Mouse (Mus musculus): Measurements from ENCODE around the gene Ckm. TPM values are rescaled to one million over a fixed set of nuclear protein-coding genes. Genes with fewer than 3 reads are reported as not detected.
A peak's percentile ranks its signal among the peaks of the same experiment; 100 is the strongest.

The Ckm gene
- total RNA-seq, 2 experiments from 2014 or later = 0.36 to 0.86 TPM

DNA sequence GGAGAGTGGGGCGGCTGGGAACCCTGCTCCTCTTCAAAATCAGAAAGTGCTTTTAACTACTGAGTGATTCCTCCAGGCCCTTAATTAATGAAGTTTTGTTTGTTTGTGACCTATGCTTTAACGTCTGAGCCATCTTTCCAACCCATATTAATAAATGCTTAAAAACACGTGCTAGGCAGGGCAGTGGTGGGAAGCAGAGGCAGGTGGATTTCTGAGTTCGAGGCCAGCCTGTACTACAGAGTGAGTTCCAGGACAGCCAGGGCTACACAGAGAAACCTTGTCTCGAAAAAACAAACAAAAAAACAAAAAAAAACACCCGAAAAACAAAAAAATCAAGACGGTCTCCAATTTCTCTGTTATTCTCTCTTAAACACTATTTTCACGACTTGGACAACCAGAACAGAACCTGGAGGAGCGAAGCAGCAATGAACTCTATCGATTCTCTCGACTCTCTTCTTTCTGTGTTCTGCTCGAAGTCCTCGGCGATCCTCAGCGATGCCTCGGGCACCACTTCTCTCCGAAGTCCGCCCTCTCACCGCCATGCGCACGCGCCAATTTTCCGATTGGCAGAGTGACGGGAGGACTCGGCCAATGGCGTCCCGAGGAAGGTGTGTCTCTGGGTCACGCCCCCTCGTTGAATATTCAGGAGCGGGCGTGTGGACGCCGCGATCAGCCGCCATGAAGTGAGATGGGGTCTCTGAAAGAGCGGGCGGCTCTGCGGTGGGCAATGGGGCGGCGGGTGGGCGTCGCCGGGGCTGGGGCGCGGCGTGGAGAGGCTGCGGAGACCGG is 23.0 kb upstream of the Ckm start, which contains the start of gene Ercc2:
Gene Ercc2, plus strand, starts transcription at position 634 of the 789 bp plus-strand sequence.
- DNase-seq (ENCODE audit: low spot score in 2 of 2) = peak; percentile 99
- intact Hi-C loops (cut with DNase I) = no loop called here

DNA sequence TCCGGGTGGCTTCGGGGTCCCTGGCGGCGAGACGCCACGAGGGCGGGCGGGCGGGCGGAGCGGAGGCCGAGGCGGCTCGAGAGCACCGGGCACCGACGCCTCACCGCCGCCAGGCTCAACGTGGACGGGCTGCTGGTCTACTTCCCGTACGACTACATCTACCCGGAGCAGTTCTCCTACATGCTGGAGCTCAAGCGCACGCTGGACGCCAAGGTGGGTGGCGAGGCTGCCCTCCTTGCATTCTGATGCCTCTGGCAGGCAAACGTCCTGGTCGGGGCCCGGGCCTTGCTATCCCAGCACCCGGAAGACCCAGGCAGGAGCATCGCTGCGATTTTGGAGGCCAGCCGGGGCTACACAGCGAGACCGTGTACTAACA is 22.4 kb upstream of the Ckm start:
- DNase-seq (ENCODE audit: low spot score in 2 of 2) = no peak
- intact Hi-C loops (cut with DNase I) = no loop called here

DNA sequence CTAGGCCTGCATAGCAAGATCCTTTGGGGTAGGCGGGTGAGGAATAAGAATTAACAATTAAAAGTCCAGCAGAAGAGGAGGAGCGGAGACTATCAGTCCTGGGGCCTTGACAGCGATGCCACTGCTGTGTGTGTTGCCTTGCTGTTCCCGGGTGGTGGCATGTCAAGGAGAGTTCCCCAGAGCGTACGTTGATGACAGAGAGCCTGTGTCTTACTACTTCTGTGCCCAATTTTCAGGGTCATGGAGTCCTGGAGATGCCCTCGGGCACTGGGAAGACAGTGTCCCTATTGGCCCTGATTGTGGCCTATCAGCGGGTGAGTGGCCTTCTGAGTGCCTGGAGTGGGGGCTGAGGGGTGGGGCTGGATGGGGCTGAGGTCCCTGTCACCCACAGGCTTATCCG is 20.9 kb upstream of the Ckm start:
- DNase-seq (ENCODE audit: low spot score in 2 of 2) = no peak
- intact Hi-C loops (cut with DNase I) = no loop called here

DNA sequence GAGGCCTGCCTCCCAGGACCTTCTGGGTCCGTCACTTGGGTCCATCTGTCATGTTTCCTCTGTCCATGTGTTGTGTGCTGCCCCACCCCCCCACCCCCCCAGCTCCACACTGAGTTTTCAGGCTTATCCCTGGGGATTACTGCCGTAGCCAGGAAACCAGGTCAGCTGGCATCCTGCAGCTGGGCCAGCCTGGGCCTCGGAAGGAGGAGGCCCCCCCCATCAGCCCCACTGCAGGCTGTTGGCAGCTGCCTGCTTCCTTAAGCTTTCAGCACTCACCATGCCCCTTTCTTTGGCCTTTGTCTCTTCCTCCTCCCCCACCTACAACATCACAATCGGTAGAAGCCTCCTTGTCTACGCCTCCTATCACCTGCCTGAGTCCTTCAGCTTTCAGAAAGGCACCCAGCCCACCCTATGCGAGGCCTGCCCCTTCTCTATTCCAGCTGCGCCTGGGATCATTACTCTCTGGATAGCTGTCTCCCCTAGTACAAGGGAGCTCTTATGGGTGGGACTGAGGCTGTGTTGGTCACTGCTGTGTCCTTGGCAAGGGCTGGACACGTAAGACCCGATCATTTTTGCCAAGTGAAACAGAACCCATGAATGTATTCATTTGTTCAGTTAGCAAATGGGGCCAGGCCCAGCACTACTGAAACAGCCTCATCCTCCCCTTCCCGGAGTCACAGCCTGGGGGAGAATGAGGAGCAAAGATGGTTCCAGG is 15.7 kb upstream of the Ckm start:
- DNase-seq (ENCODE audit: low spot score in 2 of 2) = peak in 1 of 2 experiments; percentile 64
- intact Hi-C loops (cut with DNase I) = no loop called here

DNA sequence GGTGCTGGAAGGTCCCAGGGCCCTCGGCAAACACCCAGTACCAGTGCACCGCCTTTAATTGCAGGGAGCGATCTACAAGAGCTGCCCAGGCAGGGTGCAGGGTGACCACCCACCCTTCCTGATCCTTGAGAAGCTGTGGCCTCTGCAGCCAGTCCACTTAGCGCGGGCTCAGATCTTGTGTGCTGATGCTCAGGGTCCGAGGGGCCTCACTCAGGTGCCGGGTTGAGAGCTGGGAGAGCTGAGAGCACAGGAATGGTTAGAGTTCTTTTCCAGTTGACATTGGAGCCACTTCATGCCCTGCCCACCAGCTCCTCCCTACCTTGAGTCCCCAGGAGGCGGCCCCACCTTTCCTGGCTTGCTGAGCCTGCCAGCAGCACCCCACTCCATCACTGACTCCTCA is 10.1 kb upstream of the Ckm start:
- intact Hi-C loops (cut with DNase I) = no loop called here
- DNase-seq (ENCODE audit: low spot score in 2 of 2) = no peak

DNA sequence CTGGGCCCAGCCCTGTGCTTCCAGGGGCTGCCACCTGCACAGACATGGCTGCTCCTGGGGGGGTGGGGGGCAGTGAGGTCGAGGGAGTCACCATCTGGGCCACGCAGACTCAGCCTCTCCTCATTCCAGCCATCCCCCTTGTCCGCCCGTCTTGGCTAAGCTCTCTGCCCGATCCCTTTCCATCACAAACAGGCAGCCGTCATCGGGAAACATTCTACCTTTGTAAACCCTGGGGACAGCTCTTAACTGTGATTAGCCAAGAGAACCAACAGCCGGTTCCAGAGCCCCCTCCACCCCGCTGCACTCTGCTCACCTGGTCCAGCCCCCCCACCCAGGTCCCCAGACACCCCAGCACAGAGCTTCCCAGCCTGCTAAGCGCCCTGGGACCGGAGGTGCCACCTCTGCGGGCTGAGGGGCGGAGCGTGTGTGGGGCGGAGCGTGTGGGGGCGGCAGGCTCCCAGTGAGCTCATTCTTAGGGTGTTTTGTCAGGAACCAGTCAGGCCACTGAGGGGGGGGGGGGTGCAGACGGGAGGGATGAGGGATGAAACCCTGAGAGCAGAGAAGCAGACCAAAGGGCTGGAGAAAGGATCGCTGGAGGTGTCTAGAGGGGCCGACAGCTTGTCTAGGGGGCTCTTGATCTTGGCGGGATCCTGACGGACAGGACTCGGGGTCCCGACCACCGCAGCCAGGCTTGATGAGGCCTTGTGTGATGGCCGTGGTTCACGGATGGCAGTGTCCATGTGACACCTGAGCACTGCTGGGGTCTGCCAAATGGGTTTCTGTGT is 4.9 kb upstream of the Ckm start:
- no peak for DNase-seq (ENCODE audit: low spot score in 2 of 2)
- intact Hi-C loops (cut with DNase I) = loop anchor here (10.0 kb wide), 3 partner anchors 175 to 295 kb away; partner anchors contain the start of genes Apoc1, Apoe, Gemin7 and Zfp296

DNA sequence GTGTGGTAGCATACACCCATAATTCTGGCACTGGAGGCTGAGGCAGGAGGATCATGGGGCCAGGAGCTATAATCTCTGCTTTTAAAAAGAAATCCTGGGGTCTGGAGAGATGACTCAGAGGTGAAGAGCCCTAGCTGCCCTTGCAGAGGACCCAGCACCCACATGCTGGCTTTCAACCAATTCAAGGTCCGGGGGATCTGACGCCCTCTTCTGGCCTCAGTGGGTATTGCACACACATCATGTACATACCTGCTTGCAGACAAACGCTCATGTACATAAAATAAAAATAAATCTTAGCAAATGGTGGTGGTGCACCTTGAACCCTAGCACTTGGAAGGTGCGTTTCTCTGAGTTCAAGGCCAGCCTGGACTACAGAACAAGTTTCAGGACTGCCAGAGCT is 3.6 kb upstream of the Ckm start:
- DNase-seq (ENCODE audit: low spot score in 2 of 2) = no peak
- intact Hi-C loops (cut with DNase I) = loop anchor here (10.0 kb wide), 3 partner anchors 174 to 294 kb away; partner anchors contain the start of genes Apoc1, Apoe, Gemin7 and Zfp296

DNA sequence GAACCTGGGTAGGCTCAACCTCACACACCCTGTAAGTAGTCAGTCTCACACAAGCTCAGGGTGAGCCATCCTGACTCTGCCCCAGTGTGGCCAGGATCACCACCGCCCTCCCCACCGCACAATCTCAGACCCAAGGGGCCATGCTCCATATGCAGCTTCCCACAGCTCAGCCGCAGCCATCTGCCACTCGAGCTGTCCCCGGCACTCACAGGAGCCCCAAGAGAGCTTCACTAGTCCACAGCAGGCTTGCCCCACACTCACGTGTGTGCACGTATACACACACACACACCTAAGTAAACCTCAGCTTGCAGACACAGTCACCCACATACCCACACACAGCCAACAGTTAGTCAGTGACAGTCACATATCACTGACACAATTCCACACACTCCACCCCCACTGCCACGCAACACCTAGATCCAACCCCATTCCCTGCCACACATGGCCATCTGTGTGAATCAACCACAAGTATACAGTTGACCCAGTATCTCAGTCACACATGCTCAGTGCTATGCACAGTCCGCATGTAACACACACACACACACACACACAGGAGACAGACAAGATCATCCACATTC is 2.0 kb upstream of the Ckm start:
- intact Hi-C loops (cut with DNase I) = loop anchor here (10.0 kb wide), 3 partner anchors 172 to 292 kb away; partner anchors contain the start of genes Apoc1, Apoe, Gemin7 and Zfp296
- DNase-seq (ENCODE audit: low spot score in 2 of 2) = no peak

DNA sequence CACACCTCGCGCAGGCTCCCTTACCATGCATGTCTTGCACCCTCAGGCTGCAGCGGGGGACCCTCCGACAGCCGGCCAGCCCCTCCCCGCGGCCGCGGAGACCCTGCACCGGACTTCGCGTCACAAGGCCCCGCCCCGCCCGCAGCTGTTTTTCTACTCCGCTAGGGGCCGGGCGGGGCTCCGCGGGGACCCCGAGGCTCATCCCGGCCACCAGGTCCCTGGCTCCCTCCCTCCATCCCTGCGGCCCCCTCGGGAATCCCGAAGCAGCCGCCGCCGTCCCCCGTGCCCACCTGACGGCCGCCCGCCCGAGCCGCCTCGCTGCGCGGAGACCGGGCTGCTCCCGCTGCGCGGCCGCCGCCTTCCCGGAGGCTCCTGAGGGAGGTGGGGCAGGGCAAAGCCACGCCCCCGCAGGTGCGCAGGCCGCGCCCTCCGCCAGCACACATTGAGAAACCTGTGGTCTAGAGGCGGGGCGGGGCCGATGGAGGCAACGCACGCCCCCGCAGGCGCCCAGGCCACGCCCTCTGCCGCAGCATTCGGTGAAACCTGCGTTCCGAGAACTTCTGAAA is 762 bp upstream of the Ckm start, which contains the start of gene Klc3:
Gene Klc3, minus strand, starts transcription at position 374 of the 566 bp plus-strand sequence.
- DNase-seq (ENCODE audit: low spot score in 2 of 2) = no peak
- intact Hi-C loops (cut with DNase I) = loop anchor here (10.0 kb wide), 3 partner anchors 171 to 291 kb away; partner anchors contain the start of genes Apoc1, Apoe, Gemin7 and Zfp296

DNA sequence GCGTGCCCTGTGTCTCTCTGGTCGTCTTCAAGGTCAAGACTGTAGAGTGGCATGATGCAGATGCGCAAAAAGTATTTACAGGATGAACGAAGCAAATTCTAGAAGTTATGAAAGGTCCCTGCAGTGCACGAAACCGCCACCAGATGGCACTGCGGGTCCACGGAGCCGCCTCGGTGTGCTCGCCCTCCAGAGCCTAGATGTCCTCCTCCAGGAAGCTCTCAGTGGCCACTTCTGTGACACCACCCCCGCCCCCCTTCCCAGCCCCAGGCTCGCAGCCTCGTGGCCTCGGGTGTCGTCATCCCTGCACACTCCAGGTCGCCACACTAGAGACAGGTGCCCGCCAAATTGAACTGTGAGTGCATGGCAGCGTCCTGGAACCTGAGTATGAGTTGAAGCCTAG is 841 bp downstream of the Ckm start:
- DNase-seq (ENCODE audit: low spot score in 2 of 2) = peak; percentile 79 to 85

DNA sequence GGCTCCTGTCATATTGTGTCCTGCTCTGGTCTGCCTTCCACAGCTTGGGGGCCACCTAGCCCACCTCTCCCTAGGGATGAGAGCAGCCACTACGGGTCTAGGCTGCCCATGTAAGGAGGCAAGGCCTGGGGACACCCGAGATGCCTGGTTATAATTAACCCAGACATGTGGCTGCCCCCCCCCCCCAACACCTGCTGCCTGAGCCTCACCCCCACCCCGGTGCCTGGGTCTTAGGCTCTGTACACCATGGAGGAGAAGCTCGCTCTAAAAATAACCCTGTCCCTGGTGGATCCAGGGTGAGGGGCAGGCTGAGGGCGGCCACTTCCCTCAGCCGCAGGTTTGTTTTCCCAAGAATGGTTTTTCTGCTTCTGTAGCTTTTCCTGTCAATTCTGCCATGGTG is 5.2 kb downstream of the Ckm start:
- no peak for DNase-seq (ENCODE audit: low spot score in 2 of 2)

More for the DNA sequence above, 841 bp downstream of the Ckm start:
- intact Hi-C loops (cut with DNase I) = loop anchor here (10.0 kb wide), 3 partner anchors 169 to 289 kb away; partner anchors contain the start of genes Apoc1, Apoe, Gemin7 and Zfp296

DNA sequence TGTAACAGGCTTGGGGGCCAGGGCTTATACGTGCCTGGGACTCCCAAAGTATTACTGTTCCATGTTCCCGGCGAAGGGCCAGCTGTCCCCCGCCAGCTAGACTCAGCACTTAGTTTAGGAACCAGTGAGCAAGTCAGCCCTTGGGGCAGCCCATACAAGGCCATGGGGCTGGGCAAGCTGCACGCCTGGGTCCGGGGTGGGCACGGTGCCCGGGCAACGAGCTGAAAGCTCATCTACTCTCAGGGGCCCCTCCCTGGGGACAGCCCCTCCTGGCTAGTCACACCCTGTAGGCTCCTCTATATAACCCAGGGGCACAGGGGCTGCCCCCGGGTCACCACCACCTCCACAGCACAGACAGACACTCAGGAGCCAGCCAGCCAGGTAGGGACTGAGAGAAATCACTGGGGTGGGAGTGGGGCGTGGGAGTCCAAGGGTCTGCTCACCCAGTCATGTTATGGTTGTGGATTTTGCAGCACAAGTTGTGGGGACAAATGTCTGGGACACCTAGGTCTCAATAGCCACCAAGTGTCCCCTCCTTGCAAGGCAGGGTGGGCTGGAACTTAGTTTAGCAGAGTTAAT is 6.3 kb downstream of the Ckm start:
- intact Hi-C loops (cut with DNase I) = no loop called here
- DNase-seq (ENCODE audit: low spot score in 2 of 2) = no peak

More for the DNA sequence above, 5.2 kb downstream of the Ckm start:
- intact Hi-C loops (cut with DNase I) = loop anchor here (10.0 kb wide), 3 partner anchors 165 to 285 kb away; partner anchors contain the start of genes Apoc1, Apoe, Gemin7 and Zfp296

DNA sequence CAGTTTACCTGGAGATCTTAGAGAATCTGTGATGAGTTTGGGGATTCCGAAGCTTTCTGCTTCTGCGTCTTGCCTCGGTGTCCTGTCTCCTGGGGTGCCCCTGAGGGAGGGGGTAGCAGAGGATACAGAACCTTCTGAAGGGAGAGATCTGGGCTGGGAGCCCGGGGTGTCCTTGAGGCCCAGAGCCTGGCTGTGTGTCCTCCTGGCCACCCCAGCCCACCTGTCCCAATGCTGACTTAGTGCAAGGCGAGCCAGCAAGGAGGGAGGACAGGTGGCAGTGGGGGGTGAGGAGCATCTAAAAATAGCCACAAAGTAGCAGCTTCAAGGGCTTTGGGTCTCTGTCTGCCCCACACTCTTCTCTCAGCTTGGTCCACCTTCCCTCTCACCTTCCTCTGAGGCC is 7.2 kb downstream of the Ckm start:
- DNase-seq (ENCODE audit: low spot score in 2 of 2) = no peak
- intact Hi-C loops (cut with DNase I) = no loop called here

DNA sequence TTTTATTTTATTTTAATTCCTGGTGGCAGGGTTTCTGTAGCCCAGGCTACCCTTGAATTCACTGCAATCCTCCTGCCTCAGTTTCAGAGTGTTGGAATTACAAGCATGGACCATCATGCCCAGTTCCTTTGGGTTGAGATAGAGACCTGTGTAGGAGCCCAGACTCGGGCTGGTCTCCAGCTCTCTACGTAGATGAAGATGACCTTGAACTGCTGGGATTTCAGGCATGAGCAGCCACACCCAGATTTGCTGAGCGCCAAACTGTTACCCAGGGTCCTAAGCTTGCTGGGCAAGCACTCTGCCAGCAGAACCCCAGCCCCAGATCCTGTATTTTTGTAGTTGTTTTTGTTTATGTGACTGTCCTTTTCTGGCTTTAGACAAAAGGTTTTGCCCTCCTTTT is 8.9 kb downstream of the Ckm start:
- DNase-seq (ENCODE audit: low spot score in 2 of 2) = no peak
- intact Hi-C loops (cut with DNase I) = no loop called here

DNA sequence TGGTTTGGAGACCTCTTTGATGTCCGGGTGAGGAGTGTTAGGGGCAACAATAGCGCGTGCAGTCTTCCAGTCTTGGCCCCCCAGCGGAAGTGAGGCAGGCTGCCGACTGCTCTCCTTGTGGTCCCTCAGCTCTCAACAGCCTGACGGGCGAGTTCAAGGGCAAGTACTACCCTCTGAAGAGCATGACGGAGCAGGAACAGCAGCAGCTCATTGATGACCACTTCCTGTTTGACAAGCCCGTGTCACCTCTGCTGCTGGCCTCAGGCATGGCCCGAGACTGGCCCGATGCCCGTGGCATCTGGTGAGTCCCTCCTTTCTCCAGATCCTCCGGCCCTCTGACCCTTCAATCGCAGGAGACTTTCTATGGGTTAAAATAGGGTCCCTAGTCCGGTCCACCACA is 12.0 kb downstream of the Ckm start:
- intact Hi-C loops (cut with DNase I) = no loop called here

DNA sequence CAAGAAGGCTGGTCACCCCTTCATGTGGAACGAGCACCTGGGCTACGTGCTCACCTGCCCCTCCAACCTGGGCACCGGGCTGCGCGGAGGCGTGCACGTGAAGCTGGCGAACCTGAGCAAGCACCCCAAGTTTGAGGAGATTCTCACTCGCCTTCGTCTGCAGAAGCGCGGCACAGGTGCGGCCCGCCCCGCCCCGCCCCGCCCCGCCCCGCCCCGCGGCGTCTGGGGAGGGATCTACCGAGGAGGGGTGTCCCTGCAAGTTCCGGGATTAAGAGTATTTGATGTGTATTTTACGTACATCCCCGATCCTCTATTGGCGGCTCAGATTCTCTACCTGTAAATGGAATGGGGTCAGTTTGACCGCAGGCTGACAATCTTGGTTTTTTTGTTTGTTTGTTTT is 15.5 kb downstream of the Ckm start:
- DNase-seq (ENCODE audit: low spot score in 2 of 2) = no peak
- intact Hi-C loops (cut with DNase I) = no loop called here

More for the DNA sequence above, 12.0 kb downstream of the Ckm start:
- no peak for DNase-seq (ENCODE audit: low spot score in 2 of 2)

DNA sequence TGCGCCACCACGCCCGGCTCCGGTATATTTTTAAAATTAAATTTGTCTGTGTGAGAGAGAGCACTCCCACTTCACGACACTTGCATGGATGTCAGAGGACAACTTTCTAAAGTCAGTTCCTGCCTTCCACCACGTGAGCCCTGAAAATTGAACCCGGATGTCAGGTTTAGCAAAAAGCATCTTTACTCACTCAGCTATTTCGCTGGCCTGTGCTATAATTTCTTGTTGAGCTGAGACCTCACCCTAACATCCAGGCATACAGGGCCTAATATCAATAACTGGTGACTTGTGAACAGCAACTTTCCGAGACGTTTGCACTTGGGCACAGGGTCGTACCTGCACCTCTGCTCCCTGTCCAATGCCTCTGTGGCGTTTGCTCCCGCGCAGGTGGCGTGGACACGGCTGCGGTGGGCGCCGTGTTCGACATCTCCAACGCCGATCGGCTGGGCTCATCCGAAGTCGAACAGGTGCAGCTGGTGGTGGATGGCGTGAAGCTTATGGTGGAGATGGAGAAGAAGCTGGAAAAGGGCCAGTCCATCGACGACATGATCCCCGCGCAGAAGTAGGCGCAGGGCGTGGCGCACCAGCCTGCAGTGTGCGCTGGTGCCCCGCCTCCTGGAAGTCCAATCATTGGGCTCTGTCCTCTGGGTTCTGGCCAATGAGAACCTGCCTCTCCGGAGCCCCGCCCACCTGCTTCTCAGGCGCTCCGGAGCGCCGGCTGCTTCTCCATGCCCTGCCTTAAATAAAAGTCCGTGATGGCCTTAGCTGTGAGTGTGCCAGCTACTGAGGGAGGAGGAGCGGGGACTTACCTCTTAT is 16.5 kb downstream of the Ckm start:
- intact Hi-C loops (cut with DNase I) = no loop called here
- DNase-seq (ENCODE audit: low spot score in 2 of 2) = peak; percentile 88 to 95

DNA sequence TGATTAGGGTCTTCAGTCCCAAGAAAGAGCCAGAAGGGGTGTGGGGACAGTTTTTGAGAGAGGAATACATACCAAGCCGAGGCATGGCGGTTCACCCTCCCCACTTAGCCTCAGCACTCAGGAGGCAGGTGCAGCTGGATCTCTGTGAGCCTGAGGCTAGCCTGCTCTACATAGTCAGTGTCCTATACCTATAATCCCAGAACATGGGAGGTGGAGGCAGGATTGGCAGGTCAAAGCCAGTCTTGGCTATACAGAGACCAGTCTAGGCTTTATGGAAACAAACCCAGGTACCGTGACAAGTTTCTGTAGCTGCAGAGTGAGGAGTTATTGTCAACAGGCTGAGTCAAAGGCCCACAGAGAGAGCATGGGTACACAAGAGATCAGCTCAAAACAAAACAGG is 18.5 kb downstream of the Ckm start:
- intact Hi-C loops (cut with DNase I) = no loop called here
- DNase-seq (ENCODE audit: low spot score in 2 of 2) = no peak

Measured in left cerebral cortex, postnatal 14 days (tissue).